Mouse (Mus musculus) gastrocnemius, postnatal 4 days (tissue): ENCODE results near the gene Cyp2ab1. TPM values are rescaled to one million over a fixed set of nuclear protein-coding genes. Genes with fewer than 3 reads are reported as not detected.
"Not testable (repeated sequence)": the region's sequence is repeated elsewhere in the genome, so short reads cannot be mapped to it uniquely, and the experiment has no call there.

Experiments used
- DNase-seq, 2 experiments: peaks; one replicate each; pipeline ENCODE4 v3.0.0; 2021 to 2022; ENCODE audit warnings: low spot score in 2 of 2, mixed read lengths in 2 of 2
- long read RNA-seq, 2 experiments: library from polyadenylated mRNA; stranded (forward); transcript quantifications; one replicate each; pipeline ENCODE4 v2.0.0; 2021
- total RNA-seq, 2 experiments: library from RNA; stranded (reverse); gene quantifications; 2 replicates each; pipeline ENCODE4 v1.2.3; 2021

Gene Cyp2ab1
- under 1 TPM in 1 of 2 experiments, not detected in 1; 0.34 TPM for total RNA-seq
- long read RNA-seq, experiment 1, result 0 reads
- long read RNA-seq, experiment 2, result 0 reads

GRCm38 (mm10) chr16:20325286-20325685 is at the start of gene Cyp2ab1:
Gene Cyp2ab1, minus strand, starts transcription at chr16:20325404.
- DNase-seq, result no peak

GRCm38 (mm10) chr16:20371731-20372130 is 46.5 kb upstream of the Cyp2ab1 start:
- no peak for DNase-seq

- DNase-seq, result no peak
These were observed 43.0 kb upstream of the Cyp2ab1 start for GRCm38 (mm10) chr16:20368221-20368620.

- no peak for DNase-seq
These were observed 36.9 kb upstream of the Cyp2ab1 start for GRCm38 (mm10) chr16:20362121-20362520.

- DNase-seq, result not testable (repeated sequence)
These were observed 36.3 kb upstream of the Cyp2ab1 start for GRCm38 (mm10) chr16:20361496-20361895.

- no peak for DNase-seq
These were observed 34.6 kb upstream of the Cyp2ab1 start for GRCm38 (mm10) chr16:20359643-20360295.

GRCm38 (mm10) chr16:20357837-20358236 is 32.6 kb upstream of the Cyp2ab1 start:
- no peak for DNase-seq

- DNase-seq, result no peak
These were observed 29.6 kb upstream of the Cyp2ab1 start for GRCm38 (mm10) chr16:20354762-20355161.

GRCm38 (mm10) chr16:20354011-20354410 is 28.8 kb upstream of the Cyp2ab1 start:
- DNase-seq, result no peak

- no peak for DNase-seq
These were observed 20.3 kb upstream of the Cyp2ab1 start for GRCm38 (mm10) chr16:20345464-20345863.

GRCm38 (mm10) chr16:20338616-20339015 is 13.4 kb upstream of the Cyp2ab1 start:
- no peak for DNase-seq

- DNase-seq, result no peak
These were observed 9.7 kb upstream of the Cyp2ab1 start for GRCm38 (mm10) chr16:20334918-20335317.

- no peak for DNase-seq
These were observed 3.1 kb upstream of the Cyp2ab1 start for GRCm38 (mm10) chr16:20328306-20328705.

- DNase-seq, result no peak
These were observed 1.3 kb downstream of the Cyp2ab1 start for GRCm38 (mm10) chr16:20323907-20324306.

- DNase-seq, result no peak
These were observed 2.9 kb downstream of the Cyp2ab1 start for GRCm38 (mm10) chr16:20322274-20322673.

- DNase-seq, result no peak
These were observed 8.4 kb downstream of the Cyp2ab1 start for GRCm38 (mm10) chr16:20316770-20317169.

- DNase-seq, result no peak
These were observed 9.9 kb downstream of the Cyp2ab1 start for GRCm38 (mm10) chr16:20315266-20315665.

GRCm38 (mm10) chr16:20312272-20312671 is 12.9 kb downstream of the Cyp2ab1 start:
- DNase-seq, result no peak

- DNase-seq, result peak; percentile 57 to 85
These were observed 23.2 kb downstream of the Cyp2ab1 start, which contains the start of gene Parl for GRCm38 (mm10) chr16:20301770-20302649. Gene Parl, minus strand, starts transcription at chr16:20302387.

GRCm38 (mm10) chr16:20300076-20300475 is 25.1 kb downstream of the Cyp2ab1 start:
- DNase-seq, result no peak

- no peak for DNase-seq
These were observed 45.0 kb downstream of the Cyp2ab1 start for GRCm38 (mm10) chr16:20280238-20280637.

GRCm38 (mm10) chr16:20279395-20279794 is 45.8 kb downstream of the Cyp2ab1 start:
- DNase-seq, result no peak
